Mouse (Mus musculus): ENCODE measurements around the gene Actg1. TPM values are rescaled to one million over a fixed set of nuclear protein-coding genes. Genes with fewer than 3 reads are reported as not detected.

Gene Actg1
- polyA plus RNA-seq, 1 experiment: 2,484 TPM

GRCm38 (mm10) chr11:120359391-120359790 lies 11.0 kb upstream of the Actg1 start:
- no peaks in the 10 kb centered on the region for H3K27me3 ChIP-seq (ENCODE audit: control insufficient read depth, insufficient read depth, low read length, poor library complexity, severe bottlenecking)
- H3K4me3 ChIP-seq (ENCODE audit: low read depth, low read length): no peak overlapping the region
- H3K4me1 ChIP-seq (ENCODE audit: control insufficient read depth, insufficient read depth, low read length): no peaks in the 10 kb centered on the region
- H3K9me3 ChIP-seq (replicated peaks; ENCODE audit: control insufficient read depth, insufficient read depth, low read length, poor library complexity, severe bottlenecking): no peaks in the 10 kb centered on the region
- no peaks in the 10 kb centered on the region for H3K36me3 ChIP-seq (ENCODE audit: control insufficient read depth, insufficient read depth, low read length, poor library complexity, severe bottlenecking)
- no peak for TF ChIP-seq EP300 (IDR thresholded peaks at IDR 0.05; ENCODE audit: insufficient read depth, low read depth, low read length)
- TF ChIP-seq POLR2A (IDR thresholded peaks at IDR 0.05; ENCODE audit: insufficient read depth, low read length): no peak
- TF ChIP-seq CTCF (IDR thresholded peaks at IDR 0.05; ENCODE audit: low read depth, low read length): no peak
- no peak overlapping the region for H3K27ac ChIP-seq (ENCODE audit: insufficient read depth, low read length)
- H3K9ac ChIP-seq (ENCODE audit: low read depth, poor library complexity, severe bottlenecking): no peak overlapping the region

- H3K9ac ChIP-seq (ENCODE audit: low read depth, poor library complexity, severe bottlenecking): no peak overlapping the region
- H3K4me3 ChIP-seq (ENCODE audit: low read depth, low read length): no peak overlapping the region
- no peaks in the 10 kb centered on the region for H3K4me1 ChIP-seq (ENCODE audit: control insufficient read depth, insufficient read depth, low read length)
- H3K9me3 ChIP-seq (replicated peaks; ENCODE audit: control insufficient read depth, insufficient read depth, low read length, poor library complexity, severe bottlenecking): no peaks in the 10 kb centered on the region
- no peak overlapping the region for H3K27ac ChIP-seq (ENCODE audit: insufficient read depth, low read length)
- no peaks in the 10 kb centered on the region for H3K27me3 ChIP-seq (ENCODE audit: control insufficient read depth, insufficient read depth, low read length, poor library complexity, severe bottlenecking)
- no peak for TF ChIP-seq EP300 (IDR thresholded peaks at IDR 0.05; ENCODE audit: insufficient read depth, low read depth, low read length)
- no peak for TF ChIP-seq CTCF (IDR thresholded peaks at IDR 0.05; ENCODE audit: low read depth, low read length)
- no peak for TF ChIP-seq POLR2A (IDR thresholded peaks at IDR 0.05; ENCODE audit: insufficient read depth, low read length)
- no peaks in the 10 kb centered on the region for H3K36me3 ChIP-seq (ENCODE audit: control insufficient read depth, insufficient read depth, low read length, poor library complexity, severe bottlenecking)
Measured at GRCm38 (mm10) chr11:120357791-120358401, 9.6 kb upstream of the Actg1 start.

GRCm38 (mm10) chr11:120356900-120357299 lies 8.6 kb upstream of the Actg1 start:
- H3K27me3 ChIP-seq (ENCODE audit: control insufficient read depth, insufficient read depth, low read length, poor library complexity, severe bottlenecking): no peaks in the 10 kb centered on the region
- H3K27ac ChIP-seq (ENCODE audit: insufficient read depth, low read length): no peak overlapping the region
- H3K9ac ChIP-seq (ENCODE audit: low read depth, poor library complexity, severe bottlenecking): no peak overlapping the region
- no peak overlapping the region for H3K4me3 ChIP-seq (ENCODE audit: low read depth, low read length)
- H3K36me3 ChIP-seq (ENCODE audit: control insufficient read depth, insufficient read depth, low read length, poor library complexity, severe bottlenecking): no peaks in the 10 kb centered on the region
- no peaks in the 10 kb centered on the region for H3K4me1 ChIP-seq (ENCODE audit: control insufficient read depth, insufficient read depth, low read length)
- TF ChIP-seq POLR2A (IDR thresholded peaks at IDR 0.05; ENCODE audit: insufficient read depth, low read length): no peak
- TF ChIP-seq CTCF (IDR thresholded peaks at IDR 0.05; ENCODE audit: low read depth, low read length): no peak
- TF ChIP-seq EP300 (IDR thresholded peaks at IDR 0.05; ENCODE audit: insufficient read depth, low read depth, low read length): no peak
- H3K9me3 ChIP-seq (replicated peaks; ENCODE audit: control insufficient read depth, insufficient read depth, low read length, poor library complexity, severe bottlenecking): no peaks in the 10 kb centered on the region

GRCm38 (mm10) chr11:120356319-120356840 lies 8.0 kb upstream of the Actg1 start:
- Histone ChIP-seq H3K36me3 (ENCODE audit: control insufficient read depth, insufficient read depth, low read length, poor library complexity, severe bottlenecking) (no peaks in the 10 kb centered on the region), H3K27me3 (ENCODE audit: control insufficient read depth, insufficient read depth, low read length, poor library complexity, severe bottlenecking) (no peaks in the 10 kb centered on the region), H3K27ac (ENCODE audit: insufficient read depth, low read length) (no peak overlapping the region), H3K4me3 (ENCODE audit: low read depth, low read length) (no peak overlapping the region), H3K4me1 (ENCODE audit: control insufficient read depth, insufficient read depth, low read length) (no peaks in the 10 kb centered on the region), H3K9me3 (replicated peaks; ENCODE audit: control insufficient read depth, insufficient read depth, low read length, poor library complexity, severe bottlenecking) (no peaks in the 10 kb centered on the region), H3K9ac (ENCODE audit: low read depth, poor library complexity, severe bottlenecking) (no peak overlapping the region)
- no peak for TF ChIP-seq POLR2A (IDR thresholded peaks at IDR 0.05; ENCODE audit: insufficient read depth, low read length)
- TF ChIP-seq EP300 (IDR thresholded peaks at IDR 0.05; ENCODE audit: insufficient read depth, low read depth, low read length): no peak
- TF ChIP-seq CTCF (IDR thresholded peaks at IDR 0.05; ENCODE audit: low read depth, low read length): no peak

GRCm38 (mm10) chr11:120355277-120356039 lies 7.1 kb upstream of the Actg1 start:
- H3K27me3 ChIP-seq (ENCODE audit: control insufficient read depth, insufficient read depth, low read length, poor library complexity, severe bottlenecking): no peaks in the 10 kb centered on the region
- H3K4me3 ChIP-seq (ENCODE audit: low read depth, low read length): no peak overlapping the region
- H3K27ac ChIP-seq (ENCODE audit: insufficient read depth, low read length): no peak overlapping the region
- no peak overlapping the region for H3K9ac ChIP-seq (ENCODE audit: low read depth, poor library complexity, severe bottlenecking)
- no peaks in the 10 kb centered on the region for H3K9me3 ChIP-seq (replicated peaks; ENCODE audit: control insufficient read depth, insufficient read depth, low read length, poor library complexity, severe bottlenecking)
- peaks cover 2% of the 10 kb centered on the region for H3K4me1 ChIP-seq (ENCODE audit: control insufficient read depth, insufficient read depth, low read length)
- TF ChIP-seq EP300 (IDR thresholded peaks at IDR 0.05; ENCODE audit: insufficient read depth, low read depth, low read length): no peak
- no peak for TF ChIP-seq CTCF (IDR thresholded peaks at IDR 0.05; ENCODE audit: low read depth, low read length)
- no peak for TF ChIP-seq POLR2A (IDR thresholded peaks at IDR 0.05; ENCODE audit: insufficient read depth, low read length)
- H3K36me3 ChIP-seq (ENCODE audit: control insufficient read depth, insufficient read depth, low read length, poor library complexity, severe bottlenecking): no peaks in the 10 kb centered on the region
